Mouse (Mus musculus): ENCODE measurements around the gene Pcdh7.

Pcdh7 gene

DNA sequence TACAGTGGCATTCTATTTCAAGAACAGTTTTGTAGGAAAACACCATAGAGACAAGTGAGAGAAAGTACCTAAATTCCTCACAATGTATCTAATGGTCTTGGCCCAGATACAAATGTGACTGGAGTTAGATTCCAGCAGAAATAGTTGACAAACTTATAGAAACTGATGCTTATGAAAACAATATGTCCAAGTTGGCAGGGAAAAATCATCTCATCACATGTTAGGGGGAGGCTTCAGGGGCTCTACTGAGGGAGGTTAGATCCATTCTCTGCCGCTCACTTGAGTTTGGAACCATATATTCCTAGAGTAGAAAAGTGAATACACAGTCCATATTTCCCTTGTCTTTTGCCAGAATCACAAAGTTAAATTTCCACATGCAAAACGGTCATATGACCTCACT is 150.1 kb downstream of the Pcdh7 start:
- no peaks in the 10 kb centered on the region for H3K36me3 ChIP-seq (ENCODE audit: insufficient read depth, low read length)
- TF ChIP-seq POU5F1 (IDR thresholded peaks at IDR 0.05; ENCODE audit: borderline replicate concordance, low read length): no peak
- no peaks in the 10 kb centered on the region for H3K27me3 ChIP-seq (ENCODE audit: insufficient read depth, low read length)
- no peak overlapping the region for H3K4me3 ChIP-seq (replicated peaks; ENCODE audit: low read length)
- H3K4me1 ChIP-seq (replicated peaks; ENCODE audit: low read depth, low read length): no peaks in the 10 kb centered on the region
- no peaks in the 10 kb centered on the region for H3K9me3 ChIP-seq (ENCODE audit: low read length)

DNA sequence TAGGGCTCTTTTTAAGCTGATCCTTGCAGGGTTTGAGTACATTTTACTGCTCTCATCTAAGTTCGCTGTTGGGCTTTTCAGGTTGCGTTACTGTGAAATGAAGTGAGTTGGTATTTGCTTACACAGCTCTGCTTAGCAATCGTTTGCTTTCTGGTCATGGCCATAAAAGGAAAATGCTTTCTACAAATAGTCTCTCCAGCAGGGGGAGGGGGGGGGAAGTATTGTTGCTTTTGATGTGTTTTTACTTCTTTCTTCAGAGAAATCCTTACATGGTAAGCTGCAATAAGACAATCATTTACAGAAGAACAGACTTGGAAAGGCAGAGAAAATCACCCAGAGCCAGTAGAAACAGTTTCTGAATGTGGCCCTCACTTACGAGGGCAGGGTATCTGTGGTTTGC is 150.9 kb downstream of the Pcdh7 start:
- Histone ChIP-seq H3K9me3 (ENCODE audit: low read length) (no peaks in the 10 kb centered on the region), H3K27me3 (ENCODE audit: insufficient read depth, low read length) (no peaks in the 10 kb centered on the region), H3K4me1 (replicated peaks; ENCODE audit: low read depth, low read length) (no peaks in the 10 kb centered on the region), H3K36me3 (ENCODE audit: insufficient read depth, low read length) (no peaks in the 10 kb centered on the region), H3K4me3 (replicated peaks; ENCODE audit: low read length) (no peak overlapping the region)
- no peak for TF ChIP-seq POU5F1 (IDR thresholded peaks at IDR 0.05; ENCODE audit: borderline replicate concordance, low read length)
- TF ChIP-seq NANOG (IDR thresholded peaks at IDR 0.05; ENCODE audit: borderline replicate concordance, low read length): no peak
- no peak for TF ChIP-seq CTCF (conservative IDR thresholded peaks at IDR 0.05; ENCODE audit: low read length)

DNA sequence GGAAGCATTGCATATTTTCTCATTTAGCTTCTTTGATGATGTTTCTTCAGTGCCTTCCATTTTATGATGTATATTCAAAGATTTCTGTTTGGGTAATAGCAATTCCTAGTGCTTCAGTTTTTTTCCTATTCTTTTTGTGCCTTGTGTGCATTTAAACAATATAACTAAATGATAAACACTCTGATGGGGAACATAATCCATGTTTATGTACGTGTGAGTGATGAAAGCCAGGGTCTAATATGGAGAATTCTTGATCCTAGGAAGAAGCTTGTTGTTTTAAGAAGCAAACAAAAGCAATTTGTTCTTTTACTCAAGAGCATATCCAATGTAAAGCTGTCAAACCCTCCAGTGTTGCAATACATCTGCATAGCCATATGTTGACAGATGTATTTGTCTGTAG is 153.0 kb downstream of the Pcdh7 start:
- Histone ChIP-seq H3K4me3 (replicated peaks; ENCODE audit: low read length) (no peak overlapping the region), H3K4me1 (replicated peaks; ENCODE audit: low read depth, low read length) (no peaks in the 10 kb centered on the region), H3K27me3 (ENCODE audit: insufficient read depth, low read length) (no peaks in the 10 kb centered on the region), H3K36me3 (ENCODE audit: insufficient read depth, low read length) (no peaks in the 10 kb centered on the region), H3K9me3 (ENCODE audit: low read length) (no peaks in the 10 kb centered on the region)
- TF ChIP-seq NANOG (IDR thresholded peaks at IDR 0.05; ENCODE audit: borderline replicate concordance, low read length): no peak
- TF ChIP-seq POU5F1 (IDR thresholded peaks at IDR 0.05; ENCODE audit: borderline replicate concordance, low read length): no peak
- no peak for TF ChIP-seq CTCF (conservative IDR thresholded peaks at IDR 0.05; ENCODE audit: low read length)

DNA sequence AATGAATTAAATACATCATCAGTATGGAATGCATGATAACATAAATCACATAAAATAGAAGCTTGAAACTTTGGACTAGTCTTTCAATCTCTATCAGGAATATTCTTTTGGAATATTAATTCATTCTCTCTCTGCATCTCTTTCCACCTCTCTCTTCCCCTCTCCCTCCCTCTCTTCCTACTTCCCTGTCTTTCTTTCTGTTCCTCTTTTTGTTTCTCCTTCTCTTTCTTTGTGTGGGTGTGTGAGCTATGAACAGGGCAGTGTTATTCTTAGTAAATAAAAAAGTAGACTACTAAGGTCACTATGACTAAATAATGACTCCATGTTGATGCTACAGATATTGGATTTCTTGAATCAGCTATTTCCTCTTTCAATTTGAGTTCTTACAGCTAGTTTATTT is 167.2 kb downstream of the Pcdh7 start:
- no peaks in the 10 kb centered on the region for H3K4me1 ChIP-seq (replicated peaks; ENCODE audit: low read depth, low read length)
- TF ChIP-seq NANOG (IDR thresholded peaks at IDR 0.05; ENCODE audit: borderline replicate concordance, low read length) (no peak), CTCF (conservative IDR thresholded peaks at IDR 0.05; ENCODE audit: low read length) (no peak), POU5F1 (IDR thresholded peaks at IDR 0.05; ENCODE audit: borderline replicate concordance, low read length) (no peak)
- H3K27me3 ChIP-seq (ENCODE audit: insufficient read depth, low read length): no peaks in the 10 kb centered on the region
- no peaks in the 10 kb centered on the region for H3K9me3 ChIP-seq (ENCODE audit: low read length)
- H3K36me3 ChIP-seq (ENCODE audit: insufficient read depth, low read length): no peaks in the 10 kb centered on the region
- no peak overlapping the region for H3K4me3 ChIP-seq (replicated peaks; ENCODE audit: low read length)

DNA sequence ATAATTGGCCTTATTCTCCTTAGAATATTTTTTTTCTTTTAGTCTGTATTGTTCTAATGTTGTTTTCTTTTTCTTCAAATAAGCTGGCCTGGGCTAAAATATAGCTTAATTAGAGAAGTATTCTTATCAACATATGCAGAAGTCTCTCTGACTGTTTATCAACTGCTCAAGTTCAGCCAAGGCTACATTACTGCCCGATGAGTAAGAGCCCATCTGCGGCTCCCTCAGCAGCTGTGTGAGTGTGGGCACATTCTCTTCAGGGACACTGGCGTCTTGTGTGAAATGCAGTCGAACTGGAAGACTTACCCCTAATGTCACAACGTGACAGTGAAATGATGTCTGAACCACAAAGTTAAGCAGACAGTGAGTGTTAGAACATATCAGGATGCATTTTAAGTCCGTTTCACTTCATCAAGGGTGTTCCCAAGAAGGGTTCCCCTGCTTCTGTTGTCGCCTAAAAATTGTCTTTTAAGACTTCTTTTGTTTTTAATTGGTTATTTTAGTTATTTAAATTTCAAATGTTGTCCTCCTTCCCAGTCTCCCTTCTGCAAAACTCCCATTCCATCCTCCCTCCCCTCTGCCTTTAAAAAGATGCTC is 181.3 kb downstream of the Pcdh7 start:
- H3K4me3 ChIP-seq (replicated peaks; ENCODE audit: low read length): no peak overlapping the region

DNA sequence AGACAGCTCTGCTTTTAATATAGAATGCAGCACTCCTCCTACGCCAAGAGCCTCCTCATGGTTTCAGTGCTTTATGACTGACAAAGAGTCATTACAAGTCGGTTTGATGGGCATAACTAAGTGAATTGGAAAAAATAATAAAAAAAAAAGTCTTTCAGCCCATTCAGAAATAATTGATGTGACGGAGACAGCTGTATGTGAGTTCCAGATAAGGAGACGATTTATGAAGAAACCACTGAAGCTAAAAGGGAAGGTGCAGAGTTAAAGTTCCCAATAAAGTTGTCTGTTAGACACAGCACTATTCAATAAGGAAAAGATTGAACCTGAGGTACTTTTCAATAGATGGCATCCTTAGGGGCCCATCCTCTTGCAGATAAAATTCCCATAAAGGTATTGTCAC is 189.5 kb downstream of the Pcdh7 start:
- no peak for TF ChIP-seq NANOG (IDR thresholded peaks at IDR 0.05; ENCODE audit: borderline replicate concordance, low read length)
- no peak for TF ChIP-seq POU5F1 (IDR thresholded peaks at IDR 0.05; ENCODE audit: borderline replicate concordance, low read length)
- TF ChIP-seq CTCF (conservative IDR thresholded peaks at IDR 0.05; ENCODE audit: low read length): no peak
- Histone ChIP-seq H3K27me3 (ENCODE audit: insufficient read depth, low read length) (no peaks in the 10 kb centered on the region), H3K36me3 (ENCODE audit: insufficient read depth, low read length) (no peaks in the 10 kb centered on the region), H3K4me3 (replicated peaks; ENCODE audit: low read length) (no peak overlapping the region), H3K4me1 (replicated peaks; ENCODE audit: low read depth, low read length) (no peaks in the 10 kb centered on the region), H3K9me3 (ENCODE audit: low read length) (no peaks in the 10 kb centered on the region)

More for the DNA sequence above, 181.3 kb downstream of the Pcdh7 start:
- TF ChIP-seq POU5F1 (IDR thresholded peaks at IDR 0.05; ENCODE audit: borderline replicate concordance, low read length) (no peak), NANOG (IDR thresholded peaks at IDR 0.05; ENCODE audit: borderline replicate concordance, low read length) (no peak)
- no peaks in the 10 kb centered on the region for H3K36me3 ChIP-seq (ENCODE audit: insufficient read depth, low read length)
- H3K4me1 ChIP-seq (replicated peaks; ENCODE audit: low read depth, low read length): no peaks in the 10 kb centered on the region
- H3K27me3 ChIP-seq (ENCODE audit: insufficient read depth, low read length): no peaks in the 10 kb centered on the region
- no peaks in the 10 kb centered on the region for H3K9me3 ChIP-seq (ENCODE audit: low read length)

DNA sequence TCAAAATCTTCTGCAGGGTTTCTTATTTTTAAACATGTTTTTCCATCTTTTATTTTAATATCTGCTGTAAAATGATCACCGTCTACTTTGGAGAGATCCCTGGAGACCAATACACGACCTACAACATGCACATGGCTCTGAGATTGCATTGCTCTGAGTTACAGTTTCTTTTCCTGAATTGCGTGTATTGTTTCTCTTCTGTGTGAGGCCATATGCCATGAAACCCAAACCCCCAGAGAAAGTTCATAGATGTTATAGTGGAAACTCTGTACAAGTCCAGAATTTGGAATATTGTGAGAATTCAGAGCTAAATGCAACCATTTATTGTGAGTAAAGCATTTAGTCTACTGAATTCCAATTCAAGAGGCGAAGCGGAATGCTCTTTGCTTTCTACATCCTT is 203.4 kb downstream of the Pcdh7 start:
- no peaks in the 10 kb centered on the region for H3K36me3 ChIP-seq (ENCODE audit: insufficient read depth, low read length)
- TF ChIP-seq CTCF (conservative IDR thresholded peaks at IDR 0.05; ENCODE audit: low read length) (no peak), NANOG (IDR thresholded peaks at IDR 0.05; ENCODE audit: borderline replicate concordance, low read length) (no peak), POU5F1 (IDR thresholded peaks at IDR 0.05; ENCODE audit: borderline replicate concordance, low read length) (no peak)
- no peaks in the 10 kb centered on the region for H3K9me3 ChIP-seq (ENCODE audit: low read length)
- H3K4me1 ChIP-seq (replicated peaks; ENCODE audit: low read depth, low read length): no peaks in the 10 kb centered on the region
- H3K27me3 ChIP-seq (ENCODE audit: insufficient read depth, low read length): no peaks in the 10 kb centered on the region
- no peak overlapping the region for H3K4me3 ChIP-seq (replicated peaks; ENCODE audit: low read length)

DNA sequence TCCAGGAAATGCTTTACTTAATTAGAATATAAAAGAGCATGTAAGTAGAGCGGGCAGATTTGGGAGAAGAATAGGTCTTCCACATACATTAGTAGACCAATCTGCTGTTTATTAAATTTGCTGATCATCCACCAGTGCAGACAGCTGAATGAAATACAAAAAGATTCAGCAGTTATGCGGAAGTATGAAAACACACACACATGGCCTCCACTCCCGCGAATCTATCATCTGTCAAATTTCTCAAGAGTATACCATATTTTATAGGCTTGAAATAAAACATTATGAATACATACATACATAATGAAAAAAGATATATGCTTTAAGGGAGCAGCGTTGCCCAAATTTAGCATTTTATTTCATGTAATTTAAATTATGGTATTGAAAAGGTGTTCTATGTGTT is 213.6 kb downstream of the Pcdh7 start:
- H3K4me1 ChIP-seq (replicated peaks; ENCODE audit: low read depth, low read length): no peaks in the 10 kb centered on the region
- no peak overlapping the region for H3K4me3 ChIP-seq (replicated peaks; ENCODE audit: low read length)
- no peaks in the 10 kb centered on the region for H3K9me3 ChIP-seq (ENCODE audit: low read length)
- no peak for TF ChIP-seq NANOG (IDR thresholded peaks at IDR 0.05; ENCODE audit: borderline replicate concordance, low read length)
- no peak for TF ChIP-seq CTCF (conservative IDR thresholded peaks at IDR 0.05; ENCODE audit: low read length)
- TF ChIP-seq POU5F1 (IDR thresholded peaks at IDR 0.05; ENCODE audit: borderline replicate concordance, low read length): no peak
- no peaks in the 10 kb centered on the region for H3K36me3 ChIP-seq (ENCODE audit: insufficient read depth, low read length)
- H3K27me3 ChIP-seq (ENCODE audit: insufficient read depth, low read length): no peaks in the 10 kb centered on the region

DNA sequence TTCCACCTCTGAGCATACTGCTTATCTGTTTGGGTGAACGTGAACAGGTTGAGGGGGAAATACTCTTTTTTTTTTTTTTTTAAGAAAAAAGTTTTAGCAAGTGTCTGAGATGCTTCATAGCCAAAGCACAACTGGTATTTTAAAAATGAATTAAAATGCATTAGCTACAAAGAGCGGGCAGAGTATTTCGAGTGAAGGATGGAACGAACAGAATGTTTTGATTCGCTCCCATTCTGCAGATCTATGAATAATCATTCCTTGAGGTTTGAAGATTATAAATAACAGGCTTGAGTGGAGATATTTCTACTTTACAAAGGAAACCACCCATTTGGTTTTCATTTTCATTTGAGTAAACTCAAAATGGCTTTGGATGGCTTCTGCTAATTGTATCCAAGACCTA is 214.0 kb downstream of the Pcdh7 start:
- no peaks in the 10 kb centered on the region for H3K9me3 ChIP-seq (ENCODE audit: low read length)
- H3K36me3 ChIP-seq (ENCODE audit: insufficient read depth, low read length): no peaks in the 10 kb centered on the region
- H3K4me3 ChIP-seq (replicated peaks; ENCODE audit: low read length): no peak overlapping the region
- no peaks in the 10 kb centered on the region for H3K27me3 ChIP-seq (ENCODE audit: insufficient read depth, low read length)
- H3K4me1 ChIP-seq (replicated peaks; ENCODE audit: low read depth, low read length): no peaks in the 10 kb centered on the region
- TF ChIP-seq POU5F1 (IDR thresholded peaks at IDR 0.05; ENCODE audit: borderline replicate concordance, low read length) (no peak), NANOG (IDR thresholded peaks at IDR 0.05; ENCODE audit: borderline replicate concordance, low read length) (no peak), CTCF (conservative IDR thresholded peaks at IDR 0.05; ENCODE audit: low read length) (no peak)
